Mouse (Mus musculus) embryonic stem cell, embryonic (primary cell): ENCODE data around the gene Npepps.

ENCODE experiments used
- CTCF ChIA-PET, 4 experiments: fragments of 300-600 bp in 2 of 4; fragments of 350-600 bp in 2 of 4; sonication (Branson Sonifier 250); formaldehyde crosslinking; loops; one replicate each; lab custom pipeline; 2022; ENCODE audit warnings: inconsistent platforms in 2 of 4; lab: Charles Lee
- POLR2A ChIA-PET, 4 experiments: fragments of 300-600 bp in 2 of 4; fragments of 350-600 bp in 2 of 4; sonication (Branson Sonifier 250); formaldehyde crosslinking; loops; one replicate each; lab custom pipeline; 2022; ENCODE audit warnings: antibody characterized with exemption in 4 of 4, inconsistent platforms in 1 of 4; lab: Charles Lee

The Npepps gene

GRCm38 (mm10) chr11:97280216-97280861, at the start of gene Npepps:
Gene Npepps, minus strand, starts transcription at chr11:97280638.
- POLR2A ChIA-PET = interaction anchor here in 3 of 4 experiments (0.6 to 3.8 kb wide), 19 partner anchors 9 to 327 kb away, joined by 3 to 43 read pairs (median 6); partner anchors contain the start of gene Mrpl45 (in 3 of the 3)
- CTCF ChIA-PET = interaction anchor here in 2 of 4 experiments (0.5 to 1.0 kb wide), 2 partner anchors 30 to 151 kb away, joined by 5 to 8 read pairs; no protein-coding TSS in a partner anchor

- CTCF ChIA-PET = interaction anchor here (0.5 to 1.4 kb wide), 55 partner anchors 8 to 613 kb away, joined by 3 to 22 read pairs (median 4); partner anchors contain the start of genes Mrpl45 (in 1 of the 4), Psmb3 (in 1 of the 4) and Srcin1 (in 1 of the 4)
- POLR2A ChIA-PET = interaction anchor here in 3 of 4 experiments (0.5 to 3.2 kb wide), 20 partner anchors 8 to 487 kb away, joined by 3 to 24 read pairs (median 4); partner anchors contain the start of genes Mrpl45 (in 3 of the 3) and Arhgap23 (in 1 of the 3)
Observed at GRCm38 (mm10) chr11:97328148-97328547, 47.7 kb upstream of the Npepps start.

GRCm38 (mm10) chr11:97325224-97325623, 44.8 kb upstream of the Npepps start:
- POLR2A ChIA-PET = interaction anchor here in 2 of 4 experiments (1.0 to 1.5 kb wide), 2 partner anchors 9 kb away, joined by 3 to 4 read pairs; partner anchors contain the start of gene Mrpl45 (in 1 of the 2)
- CTCF ChIA-PET = interaction anchor here in 1 of 4 experiments (0.5 to 0.7 kb wide), 3 partner anchors 20 to 128 kb away, joined by 3 read pairs; no protein-coding TSS in a partner anchor

- ChIA-PET POLR2A (interaction anchor here (0.6 to 3.5 kb wide), 23 partner anchors 8 to 247 kb away, joined by 3 to 23 read pairs (median 4); no protein-coding TSS in a partner anchor), CTCF (interaction anchor here (0.6 to 2.0 kb wide), 18 partner anchors 8 to 1705 kb away, joined by 3 to 14 read pairs (median 5); no protein-coding TSS in a partner anchor)
Observed at GRCm38 (mm10) chr11:97321894-97322600, 41.6 kb upstream of the Npepps start.

GRCm38 (mm10) chr11:97321197-97321596, 40.8 kb upstream of the Npepps start:
- ChIA-PET POLR2A (interaction anchor here (0.6 to 3.2 kb wide), 6 partner anchors 10 to 177 kb away, joined by 3 to 23 read pairs (median 6); no protein-coding TSS in a partner anchor), CTCF (interaction anchor here in 2 of 4 experiments (0.6 to 1.3 kb wide), 3 partner anchors 22 to 305 kb away, joined by 3 to 4 read pairs (median 4); no protein-coding TSS in a partner anchor)

GRCm38 (mm10) chr11:97315504-97316503, 35.4 kb upstream of the Npepps start, which contains the start of gene Mrpl45:
Gene Mrpl45, plus strand, starts transcription at chr11:97315716.
- ChIA-PET POLR2A (interaction anchor here (0.5 to 19.9 kb wide), 76 partner anchors 8 to 459 kb away, joined by 3 to 489 read pairs (median 4); partner anchors contain the start of genes Npepps (in 3 of the 4), Socs7 (in 2 of the 4), 1700001P01Rik (in 1 of the 4) and Arhgap23 (in 1 of the 4)), CTCF (interaction anchor here in 3 of 4 experiments (0.5 to 1.5 kb wide), 9 partner anchors 12 to 1313 kb away, joined by 3 to 7 read pairs (median 4); no protein-coding TSS in a partner anchor)

GRCm38 (mm10) chr11:97314751-97315503, 34.5 kb upstream of the Npepps start:
- ChIA-PET POLR2A (interaction anchor here (0.6 to 19.9 kb wide), 78 partner anchors 7 to 494 kb away, joined by 3 to 489 read pairs (median 5); partner anchors contain the start of genes Npepps (in 3 of the 4), 1700001P01Rik (in 1 of the 4), Arhgap23 (in 1 of the 4) and Epop (in 1 of the 4)), CTCF (interaction anchor here (0.5 to 2.0 kb wide), 14 partner anchors 12 to 1312 kb away, joined by 3 to 16 read pairs (median 4); no protein-coding TSS in a partner anchor)

- POLR2A ChIA-PET = interaction anchor here (0.5 to 19.9 kb wide), 26 partner anchors 8 to 494 kb away, joined by 3 to 489 read pairs (median 4); partner anchors contain the start of gene Arhgap23 (in 1 of the 4)
Observed at GRCm38 (mm10) chr11:97314110-97314509, 33.7 kb upstream of the Npepps start.

GRCm38 (mm10) chr11:97312871-97313270, 32.4 kb upstream of the Npepps start:
- ChIA-PET CTCF (interaction anchor here (0.6 to 2.0 kb wide), 8 partner anchors 15 to 482 kb away, joined by 3 to 16 read pairs (median 4); no protein-coding TSS in a partner anchor), POLR2A (interaction anchor here (0.5 to 19.9 kb wide), 15 partner anchors 10 to 730 kb away, joined by 3 to 489 read pairs (median 4); no protein-coding TSS in a partner anchor)

More at GRCm38 (mm10) chr11:97314110-97314509, 33.7 kb upstream of the Npepps start:
- CTCF ChIA-PET = interaction anchor here (0.7 to 2.0 kb wide), 18 partner anchors 8 to 357 kb away, joined by 3 to 16 read pairs (median 4); no protein-coding TSS in a partner anchor

- ChIA-PET CTCF (interaction anchor here (0.5 to 2.4 kb wide), 41 partner anchors 9 to 1371 kb away, joined by 3 to 22 read pairs (median 5); partner anchors contain the start of genes Npepps (in 1 of the 4) and Socs7 (in 1 of the 4)), POLR2A (interaction anchor here (0.5 to 19.9 kb wide), 93 partner anchors 9 to 1230 kb away, joined by 3 to 489 read pairs (median 5); partner anchors contain the start of genes Kpnb1 (in 3 of the 4), Npepps (in 2 of the 4), Arhgap23 (in 1 of the 4) and Pip4k2b (in 1 of the 4))
Observed at GRCm38 (mm10) chr11:97310895-97311631, 30.6 kb upstream of the Npepps start.

GRCm38 (mm10) chr11:97309911-97310571, 29.6 kb upstream of the Npepps start:
- ChIA-PET POLR2A (interaction anchor here (0.5 to 19.9 kb wide), 115 partner anchors 8 to 1729 kb away, joined by 3 to 489 read pairs (median 5); partner anchors contain the start of genes Kpnb1 (in 3 of the 4), Arhgap23 (in 2 of the 4), Npepps (in 2 of the 4) and Igf2bp1 (in 1 of the 4)), CTCF (interaction anchor here (0.5 to 2.4 kb wide), 63 partner anchors 9 to 1372 kb away, joined by 3 to 22 read pairs (median 5); partner anchors contain the start of genes Kpnb1 (in 1 of the 4) and Npepps (in 1 of the 4))

GRCm38 (mm10) chr11:97309451-97309836, 29.0 kb upstream of the Npepps start:
- POLR2A ChIA-PET = interaction anchor here (0.5 to 19.9 kb wide), 71 partner anchors 8 to 1729 kb away, joined by 3 to 489 read pairs (median 6); partner anchors contain the start of genes Npepps (in 2 of the 4), Arhgap23 (in 1 of the 4), Kpnb1 (in 1 of the 4) and Phb (in 1 of the 4)
- CTCF ChIA-PET = interaction anchor here (0.6 to 2.4 kb wide), 30 partner anchors 8 to 746 kb away, joined by 3 to 16 read pairs (median 5); partner anchors contain the start of genes Cdk5rap3 (in 1 of the 4) and Npepps (in 1 of the 4)

GRCm38 (mm10) chr11:97308806-97309450, 28.5 kb upstream of the Npepps start:
- CTCF ChIA-PET = interaction anchor here (0.6 to 2.4 kb wide), 11 partner anchors 11 to 392 kb away, joined by 3 to 12 read pairs (median 6); partner anchors contain the start of gene Cdk5rap3 (in 1 of the 4)
- POLR2A ChIA-PET = interaction anchor here (0.5 to 19.9 kb wide), 43 partner anchors 8 to 1728 kb away, joined by 3 to 489 read pairs (median 8); partner anchors contain the start of genes Npepps (in 2 of the 4), Arhgap23 (in 1 of the 4), Kpnb1 (in 1 of the 4) and Psmb3 (in 1 of the 4)
